Mouse (Mus musculus): ENCODE measurements at regions not wholly inside any gene's neighbourhood (a gene's known extent, or its start where the extent isn't known, plus 50 kb on each side); places are given as distances from the start of the nearest gene placed in this dataset.

DNA sequence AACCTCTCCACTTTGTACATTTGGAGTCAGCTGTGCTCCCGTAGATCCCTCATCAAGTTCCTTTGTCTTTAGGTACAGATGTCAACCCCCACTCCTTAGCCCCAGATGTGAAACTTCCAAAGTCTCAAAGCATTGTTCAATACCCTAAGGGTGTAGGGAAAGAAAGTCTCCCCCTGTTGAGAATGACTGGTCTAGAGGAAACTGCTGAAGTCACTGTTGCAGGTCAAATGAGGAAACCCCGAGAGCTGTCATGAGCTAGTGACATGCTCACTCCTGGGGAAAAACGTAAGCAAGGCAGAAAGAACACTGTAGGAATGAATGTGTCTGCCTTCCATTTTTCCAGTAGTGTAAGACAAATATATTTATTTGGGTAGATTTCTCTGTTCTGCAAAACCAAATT, 74.8 kb upstream of the Ralgapa2 start:
- no peaks in the 10 kb centered on the region for H3K9me3 ChIP-seq
- H3K27me3 ChIP-seq (replicated peaks): no peaks in the 10 kb centered on the region
- no peaks in the 10 kb centered on the region for H3K36me3 ChIP-seq (replicated peaks; ENCODE audit: low read length)
- H3K4me3 ChIP-seq (replicated peaks): no peak overlapping the region
- peaks cover 57% of the 10 kb centered on the region for H3K4me1 ChIP-seq
- TF ChIP-seq GATA1 (IDR thresholded peaks at IDR 0.05; ENCODE audit: borderline replicate concordance, low read length) (no peak), FLI1 (IDR thresholded peaks at IDR 0.05; ENCODE audit: low read length) (no peak)

DNA sequence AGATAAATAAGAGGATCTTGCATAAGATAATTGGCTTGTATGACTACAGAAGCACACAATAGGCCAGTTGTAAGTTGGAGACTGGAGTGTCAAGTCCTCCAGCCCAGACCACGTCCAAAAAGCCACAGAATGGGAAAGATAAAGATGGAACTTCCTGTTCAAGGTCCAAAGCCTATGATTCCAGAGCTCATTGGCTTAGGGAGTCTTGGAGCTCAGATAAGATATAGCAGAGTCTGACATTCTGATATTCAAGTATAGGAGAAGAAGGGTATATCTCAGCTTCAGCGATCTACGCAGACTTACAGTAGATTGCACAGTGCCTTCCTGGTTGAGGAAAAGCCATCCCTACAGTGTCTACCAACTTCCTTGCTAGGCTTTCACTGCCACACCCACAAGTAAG, 77.7 kb upstream of the Ralgapa2 start:
- TF ChIP-seq FLI1 (IDR thresholded peaks at IDR 0.05; ENCODE audit: low read length) (no peak), GATA1 (IDR thresholded peaks at IDR 0.05; ENCODE audit: borderline replicate concordance, low read length) (no peak)
- Histone ChIP-seq H3K4me3 (replicated peaks) (peak overlapping the region; percentile 50), H3K4me1 (peaks cover 62% of the 10 kb centered on the region), H3K9me3 (no peaks in the 10 kb centered on the region), H3K27me3 (replicated peaks) (no peaks in the 10 kb centered on the region), H3K36me3 (replicated peaks; ENCODE audit: low read length) (no peaks in the 10 kb centered on the region)

DNA sequence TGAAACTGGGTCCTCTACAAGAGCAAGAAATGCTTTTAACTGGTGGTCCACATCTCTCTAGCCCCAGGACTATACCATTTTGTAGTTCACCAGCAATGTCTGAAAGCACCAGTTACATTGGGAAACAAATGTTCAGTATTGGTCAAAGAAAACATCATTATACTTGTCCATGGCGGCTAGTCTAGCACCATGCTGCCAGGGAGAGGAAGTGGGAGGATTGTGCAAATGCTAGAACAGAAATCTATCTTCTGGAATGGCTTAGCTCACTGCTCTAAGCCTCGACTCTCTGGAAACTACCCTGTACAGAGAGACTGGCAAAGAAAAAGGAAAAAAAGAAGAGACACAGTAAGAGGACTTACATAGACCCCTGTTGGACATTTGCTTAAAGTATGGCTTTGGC, 81.1 kb upstream of the Ralgapa2 start:
- TF ChIP-seq GATA1 (IDR thresholded peaks at IDR 0.05; ENCODE audit: borderline replicate concordance, low read length) (no peak), FLI1 (IDR thresholded peaks at IDR 0.05; ENCODE audit: low read length) (no peak)
- Histone ChIP-seq H3K9me3 (no peaks in the 10 kb centered on the region), H3K4me1 (peaks cover 48% of the 10 kb centered on the region), H3K27me3 (replicated peaks) (no peaks in the 10 kb centered on the region), H3K4me3 (replicated peaks) (no peak overlapping the region), H3K36me3 (replicated peaks; ENCODE audit: low read length) (no peaks in the 10 kb centered on the region)

DNA sequence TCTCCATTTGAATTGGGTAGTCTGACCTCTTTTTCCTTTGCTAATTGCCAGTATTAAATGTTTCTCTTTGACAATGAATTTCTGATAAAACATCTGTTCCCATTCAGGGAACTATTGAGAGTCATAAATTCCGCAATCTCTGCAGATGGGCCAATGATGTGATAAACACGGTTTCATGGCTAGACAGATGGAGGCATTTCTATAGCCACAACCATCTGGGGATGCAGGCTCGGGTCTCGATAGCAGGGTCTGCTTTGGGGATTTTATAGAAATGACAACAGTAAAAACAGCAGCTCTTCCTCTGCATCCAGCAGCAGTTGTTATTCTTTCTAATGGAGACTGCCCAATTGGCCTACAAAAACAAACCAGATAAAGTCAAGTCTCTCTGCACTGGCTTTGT, 82.1 kb upstream of the Ralgapa2 start:
- Histone ChIP-seq H3K27me3 (replicated peaks) (no peaks in the 10 kb centered on the region), H3K9me3 (no peaks in the 10 kb centered on the region), H3K4me3 (replicated peaks) (no peak overlapping the region), H3K4me1 (peaks cover 39% of the 10 kb centered on the region), H3K36me3 (replicated peaks; ENCODE audit: low read length) (no peaks in the 10 kb centered on the region)
- TF ChIP-seq FLI1 (IDR thresholded peaks at IDR 0.05; ENCODE audit: low read length) (no peak), GATA1 (IDR thresholded peaks at IDR 0.05; ENCODE audit: borderline replicate concordance, low read length) (no peak)

DNA sequence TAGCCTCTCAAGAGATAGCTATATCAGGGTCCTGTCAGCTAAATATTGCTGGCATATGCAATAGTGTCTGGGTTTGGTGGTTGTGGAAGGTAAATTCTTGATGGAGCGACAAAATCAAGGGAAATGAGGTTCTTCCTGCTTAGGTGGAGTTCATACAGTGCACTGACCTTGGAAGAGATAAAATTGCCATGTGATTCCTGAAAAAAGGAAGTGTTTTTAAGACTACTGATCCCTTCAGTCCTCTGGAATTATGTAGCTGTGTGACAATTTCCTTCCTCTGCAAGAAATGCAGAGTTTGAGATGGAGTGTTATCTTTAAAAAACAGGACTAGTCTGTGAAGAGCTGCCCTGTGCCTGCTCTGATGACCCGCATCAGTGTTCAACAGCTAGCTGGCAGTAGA, 83.5 kb upstream of the Ralgapa2 start:
- Histone ChIP-seq H3K4me1 (peaks cover 24% of the 10 kb centered on the region), H3K27me3 (replicated peaks) (no peaks in the 10 kb centered on the region), H3K9me3 (no peaks in the 10 kb centered on the region), H3K36me3 (replicated peaks; ENCODE audit: low read length) (no peaks in the 10 kb centered on the region), H3K4me3 (replicated peaks) (no peak overlapping the region)
- no peak for TF ChIP-seq GATA1 (IDR thresholded peaks at IDR 0.05; ENCODE audit: borderline replicate concordance, low read length)
- TF ChIP-seq FLI1 (IDR thresholded peaks at IDR 0.05; ENCODE audit: low read length): no peak

DNA sequence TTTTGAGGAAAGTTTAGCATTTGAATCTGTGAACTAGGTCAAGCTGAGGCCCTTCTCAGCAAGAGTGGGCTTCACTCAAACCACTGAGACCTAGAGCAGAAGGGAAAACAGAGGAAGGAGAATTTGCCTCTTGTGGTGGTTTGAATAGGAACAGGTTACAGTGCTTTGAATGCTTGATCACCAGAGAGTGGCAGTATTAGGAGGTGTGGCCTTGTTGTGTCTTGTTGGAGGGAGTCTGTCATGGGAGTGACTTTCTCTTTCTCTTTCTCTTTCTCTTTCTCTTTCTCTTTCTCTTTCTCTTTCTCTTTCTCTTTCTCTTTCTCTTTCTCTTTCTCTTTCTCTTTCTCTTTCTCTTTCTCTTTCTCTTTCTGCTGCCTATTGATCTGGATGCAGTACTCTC, 94.0 kb upstream of the Ralgapa2 start:
- H3K9me3 ChIP-seq: peaks cover 10% of the 10 kb centered on the region
- peaks cover 42% of the 10 kb centered on the region for H3K4me1 ChIP-seq
- no peak for TF ChIP-seq GATA1 (IDR thresholded peaks at IDR 0.05; ENCODE audit: borderline replicate concordance, low read length)
- TF ChIP-seq FLI1 (IDR thresholded peaks at IDR 0.05; ENCODE audit: low read length): no peak
- H3K36me3 ChIP-seq (replicated peaks; ENCODE audit: low read length): peaks cover 2% of the 10 kb centered on the region
- H3K27me3 ChIP-seq (replicated peaks): no peaks in the 10 kb centered on the region
- peak overlapping the region; percentile 82 for H3K4me3 ChIP-seq (replicated peaks)

DNA sequence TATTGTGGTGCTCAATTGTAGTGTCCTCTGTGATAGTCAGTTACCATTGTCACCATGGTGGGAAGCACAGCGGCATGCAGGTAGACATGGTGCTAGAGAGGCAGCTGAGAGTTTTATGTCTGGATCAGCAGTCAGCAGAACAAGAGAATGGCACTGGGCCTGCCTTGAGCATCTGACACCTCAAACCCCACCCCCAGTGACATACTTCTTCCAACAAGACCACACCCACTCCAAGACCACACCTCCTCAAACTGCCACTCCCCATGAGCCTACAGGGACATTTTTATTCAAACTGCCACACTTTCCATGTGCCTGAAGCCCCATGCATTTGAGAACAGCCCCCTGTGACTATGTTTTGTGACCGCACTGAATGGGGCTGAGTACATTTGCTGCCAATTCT, 98.8 kb upstream of the Ralgapa2 start:
- Histone ChIP-seq H3K4me1 (peaks cover 54% of the 10 kb centered on the region), H3K27me3 (replicated peaks) (peaks cover 8% of the 10 kb centered on the region), H3K36me3 (replicated peaks; ENCODE audit: low read length) (peaks cover 4% of the 10 kb centered on the region), H3K4me3 (replicated peaks) (peak overlapping the region; percentile 6), H3K9me3 (peaks cover 17% of the 10 kb centered on the region)
- TF ChIP-seq FLI1 (IDR thresholded peaks at IDR 0.05; ENCODE audit: low read length) (no peak), GATA1 (IDR thresholded peaks at IDR 0.05; ENCODE audit: borderline replicate concordance, low read length) (no peak)

DNA sequence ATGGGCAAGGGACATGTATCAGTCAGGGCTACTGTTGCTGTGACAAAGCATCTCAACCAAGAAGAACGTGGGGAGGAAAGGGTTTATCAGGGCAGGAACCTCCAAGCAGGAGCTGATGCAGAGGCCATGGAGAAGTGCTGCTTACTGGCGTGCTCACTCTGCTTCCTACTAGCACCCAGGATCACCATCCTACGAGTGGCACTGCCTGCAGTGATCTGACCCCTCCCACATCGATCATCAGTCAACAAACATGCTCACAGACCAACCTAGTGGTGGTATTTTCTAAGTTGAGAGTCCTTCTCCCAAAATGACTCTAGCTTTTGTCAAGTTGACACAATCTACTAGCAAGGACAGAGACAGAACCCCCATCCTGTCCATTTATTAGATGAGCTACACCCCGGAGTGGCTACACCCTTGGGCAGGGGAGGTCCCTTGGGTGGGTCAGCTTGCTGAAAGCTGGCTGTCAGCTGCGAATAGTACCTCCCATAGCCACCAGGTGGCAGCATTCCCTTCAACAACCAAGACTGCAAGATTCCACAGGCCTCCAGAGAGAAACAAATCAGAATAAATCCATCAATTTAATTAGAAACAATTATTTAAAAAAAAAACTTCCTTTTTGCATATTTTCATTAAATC, 99.9 kb upstream of the Ralgapa2 start:
- H3K4me3 ChIP-seq (replicated peaks): peak overlapping the region; percentile 53
- peaks cover 4% of the 10 kb centered on the region for H3K36me3 ChIP-seq (replicated peaks; ENCODE audit: low read length)

DNA sequence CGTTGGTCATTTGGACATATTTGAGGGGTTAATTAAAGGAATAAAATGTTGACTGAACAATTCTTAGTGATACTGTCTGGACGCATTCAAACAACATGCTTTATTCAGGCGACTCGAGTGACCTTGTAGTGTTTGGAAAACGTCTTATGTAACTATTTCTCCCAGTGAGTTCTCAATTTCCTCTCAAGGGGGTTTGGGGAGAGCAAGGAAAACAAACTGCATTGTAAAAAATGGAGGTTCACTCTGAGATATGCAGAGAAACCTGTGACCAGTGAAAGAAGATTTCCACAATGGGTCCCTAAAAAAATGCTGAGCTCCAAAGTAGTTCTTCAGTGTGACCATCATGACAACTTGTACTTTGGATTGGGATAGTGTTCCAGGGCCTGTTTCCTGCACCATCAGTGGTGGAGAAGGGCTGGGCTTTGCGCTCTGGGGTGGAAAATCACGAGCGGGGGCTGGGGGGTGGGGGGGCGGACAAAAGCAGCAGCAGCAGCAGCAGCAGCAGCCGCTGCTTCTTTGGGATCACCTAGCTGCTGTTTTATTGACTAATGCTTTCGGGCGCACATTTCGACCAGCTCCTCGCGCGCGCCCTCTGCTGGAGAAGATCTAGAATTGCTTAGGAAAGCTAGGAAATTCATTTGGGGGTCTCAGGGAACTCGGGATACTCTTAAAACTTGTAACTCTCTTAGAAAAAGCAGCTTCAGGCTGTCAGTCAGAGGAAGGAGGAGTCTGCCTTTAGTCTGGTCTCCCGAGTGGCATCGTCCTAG, 100.6 kb upstream of the Ralgapa2 start:
- H3K36me3 ChIP-seq (replicated peaks; ENCODE audit: low read length): peaks cover 4% of the 10 kb centered on the region
- H3K27me3 ChIP-seq (replicated peaks): peaks cover 17% of the 10 kb centered on the region
- TF ChIP-seq GATA1 (IDR thresholded peaks at IDR 0.05; ENCODE audit: borderline replicate concordance, low read length): no peak
- no peak for TF ChIP-seq FLI1 (IDR thresholded peaks at IDR 0.05; ENCODE audit: low read length)
- H3K4me3 ChIP-seq (replicated peaks): peak overlapping the region; percentile 81
- peaks cover 42% of the 10 kb centered on the region for H3K4me1 ChIP-seq
- peaks cover 17% of the 10 kb centered on the region for H3K9me3 ChIP-seq

More for the DNA sequence above, 99.9 kb upstream of the Ralgapa2 start:
- TF ChIP-seq GATA1 (IDR thresholded peaks at IDR 0.05; ENCODE audit: borderline replicate concordance, low read length): no peak
- no peak for TF ChIP-seq FLI1 (IDR thresholded peaks at IDR 0.05; ENCODE audit: low read length)
- H3K4me1 ChIP-seq: peaks cover 45% of the 10 kb centered on the region
- H3K27me3 ChIP-seq (replicated peaks): peaks cover 11% of the 10 kb centered on the region
- H3K9me3 ChIP-seq: peaks cover 17% of the 10 kb centered on the region

DNA sequence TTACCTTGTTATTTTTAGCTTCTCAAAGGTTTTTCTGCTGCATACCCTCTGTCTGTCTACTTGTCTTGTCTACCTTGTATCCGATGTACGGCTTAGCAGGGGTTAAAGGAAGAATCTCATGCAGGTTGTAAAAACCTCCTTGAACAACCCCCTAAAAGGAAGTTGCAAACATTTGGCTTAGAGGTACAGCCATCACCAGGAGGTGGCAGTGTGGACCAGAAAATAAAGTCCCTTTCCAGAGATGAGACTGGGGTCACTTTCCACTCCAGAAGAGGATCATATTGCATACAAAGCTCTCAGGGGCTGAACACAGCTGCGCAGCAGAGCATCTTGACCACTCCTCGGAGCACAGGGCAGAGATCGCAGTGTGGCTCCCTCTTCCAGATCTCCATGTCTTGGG, 109.0 kb upstream of the Ralgapa2 start:
- Histone ChIP-seq H3K27me3 (replicated peaks) (peaks cover 25% of the 10 kb centered on the region), H3K9me3 (no peaks in the 10 kb centered on the region), H3K4me1 (no peaks in the 10 kb centered on the region), H3K36me3 (replicated peaks; ENCODE audit: low read length) (no peaks in the 10 kb centered on the region), H3K4me3 (replicated peaks) (no peak overlapping the region)
- no peak for TF ChIP-seq FLI1 (IDR thresholded peaks at IDR 0.05; ENCODE audit: low read length)
- no peak for TF ChIP-seq GATA1 (IDR thresholded peaks at IDR 0.05; ENCODE audit: borderline replicate concordance, low read length)

All from megakaryocyte, embryonic 14.5 days (primary cell).